Mouse (Mus musculus) testis, adult 2 months (tissue): Measurements from ENCODE around the gene Gad2. TPM values are rescaled to one million over a fixed set of nuclear protein-coding genes. Genes with fewer than 3 reads are reported as not detected.

Experiments used
- H3K27ac ChIP-seq: fragments of 200-500 bp; 2 replicates; pipeline ENCODE4 v1.5.1; 2012; ENCODE audit warnings: low read depth, low read length; ENCODE audit not compliant: control insufficient read depth, insufficient read depth
- H3K27me3 ChIP-seq: fragments of 200-500 bp; 2 replicates; pipeline ENCODE4 v1.6.1; 2012; ENCODE audit warnings: mild to moderate bottlenecking, low read length, moderate library complexity; ENCODE audit not compliant: control insufficient read depth, insufficient read depth
- H3K36me3 ChIP-seq: fragments of 200-500 bp; 2 replicates; pipeline ENCODE4 v1.6.1; 2012; ENCODE audit warnings: mild to moderate bottlenecking, low read length; ENCODE audit not compliant: control insufficient read depth, insufficient read depth
- H3K4me1 ChIP-seq: fragments of 200-500 bp; 2 replicates; pipeline ENCODE4 v1.6.1; 2012; ENCODE audit warnings: low read length; ENCODE audit not compliant: control insufficient read depth, insufficient read depth
- H3K4me3 ChIP-seq: fragments of 200-500 bp; 2 replicates; pipeline ENCODE4 v1.5.1; 2012; ENCODE audit warnings: low read depth, mild to moderate bottlenecking, low read length, moderate library complexity, mixed read lengths; ENCODE audit not compliant: control insufficient read depth
- CTCF ChIP-seq: fragments of 200-500 bp; IDR thresholded peaks from 2 replicates; pipeline ENCODE4 v1.5.1; 2012; ENCODE audit warnings: low read depth, mild to moderate bottlenecking, inconsistent platforms, low read length, moderate library complexity; ENCODE audit not compliant: control insufficient read depth, insufficient read depth, insufficient replicate concordance
- POLR2A ChIP-seq: fragments of 200-500 bp; IDR thresholded peaks from 2 replicates; pipeline ENCODE4 v1.6.1; 2012; ENCODE audit warnings: low read depth, mild to moderate bottlenecking, inconsistent platforms, low read length, moderate library complexity; ENCODE audit not compliant: control insufficient read depth
- polyA plus RNA-seq: library from polyadenylated mRNA; depleted of rRNA; stranded (reverse); fragments of >200 nt; gene quantifications from 2 replicates; pipeline ENCODE4 v1.2.3, GENCODE M21; 2012

Gad2 gene
- polyA plus RNA-seq, 1 experiment, result 0.93 TPM

GRCm38 (mm10) chr2:22619416-22619815 lies 2.6 kb upstream of the Gad2 start:
- Histone ChIP-seq H3K4me1 (peaks cover 10% of the 10 kb centered on the region), H3K27ac (no peak overlapping the region), H3K36me3 (no peaks in the 10 kb centered on the region), H3K4me3 (no peak overlapping the region), H3K27me3 (no peaks in the 10 kb centered on the region)
- no peak for TF ChIP-seq POLR2A

GRCm38 (mm10) chr2:22620030-22620429 lies 2.0 kb upstream of the Gad2 start:
- Histone ChIP-seq H3K4me3 (no peak overlapping the region), H3K27me3 (no peaks in the 10 kb centered on the region), H3K4me1 (peaks cover 10% of the 10 kb centered on the region), H3K27ac (no peak overlapping the region), H3K36me3 (no peaks in the 10 kb centered on the region)
- TF ChIP-seq POLR2A, result no peak
- no peak for TF ChIP-seq CTCF

- H3K27ac ChIP-seq, result no peak overlapping the region
- H3K27me3 ChIP-seq, result no peaks in the 10 kb centered on the region
- TF ChIP-seq CTCF (no peak), POLR2A (no peak)
- H3K36me3 ChIP-seq, result no peaks in the 10 kb centered on the region
- H3K4me3 ChIP-seq, result no peak overlapping the region
- peaks cover 10% of the 10 kb centered on the region for H3K4me1 ChIP-seq
Observed at GRCm38 (mm10) chr2:22620534-22620933, 1.5 kb upstream of the Gad2 start.

- H3K4me3 ChIP-seq, result no peak overlapping the region
- no peak overlapping the region for H3K27ac ChIP-seq
- no peaks in the 10 kb centered on the region for H3K27me3 ChIP-seq
Observed at GRCm38 (mm10) chr2:22620978-22621827, 802 bp upstream of the Gad2 start.

GRCm38 (mm10) chr2:22623111-22624070 lies 1.4 kb downstream of the Gad2 start:
- no peak overlapping the region for H3K27ac ChIP-seq
- TF ChIP-seq CTCF, result no peak
- TF ChIP-seq POLR2A, result no peak
- no peaks in the 10 kb centered on the region for H3K36me3 ChIP-seq
- peak overlapping the region; percentile 1; the same call in 1 of the 2 replicates for H3K4me3 ChIP-seq
- no peaks in the 10 kb centered on the region for H3K27me3 ChIP-seq
- peaks cover 10% of the 10 kb centered on the region for H3K4me1 ChIP-seq

More at GRCm38 (mm10) chr2:22620978-22621827, 802 bp upstream of the Gad2 start:
- TF ChIP-seq CTCF (no peak), POLR2A (no peak)
- H3K36me3 ChIP-seq, result no peaks in the 10 kb centered on the region
- H3K4me1 ChIP-seq, result peaks cover 10% of the 10 kb centered on the region

GRCm38 (mm10) chr2:22624188-22624975 lies 2.4 kb downstream of the Gad2 start:
- peaks cover 9% of the 10 kb centered on the region for H3K4me1 ChIP-seq
- TF ChIP-seq POLR2A (no peak), CTCF (no peak)
- no peaks in the 10 kb centered on the region for H3K36me3 ChIP-seq
- no peak overlapping the region for H3K4me3 ChIP-seq
- no peak overlapping the region for H3K27ac ChIP-seq
- no peaks in the 10 kb centered on the region for H3K27me3 ChIP-seq
